Mouse (Mus musculus): Measurements from ENCODE around the gene Hmgcl. TPM values are rescaled to one million over a fixed set of nuclear protein-coding genes. Genes with fewer than 3 reads are reported as not detected.
A peak's percentile ranks its signal among the peaks of the same experiment; 100 is the strongest.

Gene Hmgcl
- total RNA-seq (2021), result 10 to 100 TPM; 34.0 to 37.1 TPM

DNA sequence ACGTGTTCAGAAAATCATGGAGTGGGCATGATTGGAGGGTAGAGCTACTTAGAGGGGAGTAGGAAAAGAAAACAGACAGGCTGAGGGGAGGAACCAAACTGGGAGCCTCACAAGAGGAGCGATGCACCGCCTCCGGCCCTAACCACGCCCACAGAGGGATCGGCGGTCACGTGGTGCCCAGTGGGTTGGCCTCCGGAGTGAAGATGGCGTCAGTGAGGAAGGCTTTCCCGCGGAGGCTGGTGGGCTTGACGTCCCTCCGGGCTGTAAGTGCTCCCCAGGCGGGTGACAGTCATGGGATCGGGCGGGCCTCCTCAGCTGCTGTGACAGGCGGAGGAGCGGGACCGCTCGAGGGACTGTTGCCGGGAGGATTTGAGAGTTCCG, at the start of gene Hmgcl:
TSS of gene Hmgcl (plus strand) at position 171 of the 381 bp plus-strand sequence.
- DNase-seq (ENCODE audit: extremely low spot score in 1 of 2, low spot score in 1 of 2), result peak; percentile 88 to 89

DNA sequence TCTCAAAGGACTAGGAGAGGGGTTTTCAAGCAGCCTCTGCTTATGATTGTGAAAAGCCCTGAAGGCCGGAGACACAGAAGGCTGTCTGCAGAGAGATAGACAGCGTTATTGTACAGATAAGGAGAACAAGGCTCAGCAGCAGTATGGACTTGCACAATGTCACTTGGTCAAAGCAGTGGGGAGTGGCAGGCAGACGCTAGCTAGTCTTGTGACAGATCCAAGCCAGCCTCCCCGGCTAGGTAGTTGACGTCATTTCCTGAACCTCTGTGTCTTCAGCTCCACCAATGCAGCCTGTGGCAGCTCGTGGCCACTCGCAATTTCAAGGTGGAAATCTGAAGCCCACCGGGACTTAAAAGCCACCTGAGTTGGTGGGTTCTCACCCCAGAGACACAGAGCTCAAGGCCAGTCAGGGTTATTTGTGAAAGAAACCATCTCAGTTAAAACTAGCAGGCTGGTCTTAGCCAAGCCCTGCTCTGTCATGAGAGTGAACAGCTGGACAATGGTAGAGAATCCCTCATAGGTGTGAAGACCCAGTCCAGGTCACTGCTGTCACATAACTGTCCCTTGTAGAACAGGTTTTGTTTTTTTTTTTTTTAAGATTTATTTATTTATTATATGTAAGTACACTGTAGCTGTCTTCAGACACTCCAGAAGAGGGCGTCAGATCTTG, 47.7 kb upstream of the Hmgcl start:
- DNase-seq (ENCODE audit: extremely low spot score in 1 of 2, low spot score in 1 of 2), result no peak

DNA sequence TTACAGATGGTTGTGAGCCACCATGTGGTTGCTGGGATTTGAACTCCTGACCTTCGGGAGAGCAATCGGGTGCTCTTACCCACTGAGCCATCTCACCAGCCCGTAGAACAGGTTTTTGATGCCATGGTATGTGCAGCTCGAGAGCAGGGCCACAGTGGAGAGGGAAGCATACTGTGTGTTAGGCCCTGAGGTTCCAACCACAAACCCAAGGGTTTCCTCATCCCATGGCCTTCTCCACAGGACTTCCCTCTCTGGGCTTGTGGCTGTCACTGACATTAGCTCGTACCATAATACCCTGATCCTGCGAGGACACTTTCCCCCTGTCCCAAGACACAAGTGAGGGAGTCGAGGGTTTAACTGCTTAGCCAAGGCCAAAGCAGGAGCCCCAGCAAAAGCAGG, 47.2 kb upstream of the Hmgcl start:
- DNase-seq (ENCODE audit: extremely low spot score in 1 of 2, low spot score in 1 of 2), result no peak

DNA sequence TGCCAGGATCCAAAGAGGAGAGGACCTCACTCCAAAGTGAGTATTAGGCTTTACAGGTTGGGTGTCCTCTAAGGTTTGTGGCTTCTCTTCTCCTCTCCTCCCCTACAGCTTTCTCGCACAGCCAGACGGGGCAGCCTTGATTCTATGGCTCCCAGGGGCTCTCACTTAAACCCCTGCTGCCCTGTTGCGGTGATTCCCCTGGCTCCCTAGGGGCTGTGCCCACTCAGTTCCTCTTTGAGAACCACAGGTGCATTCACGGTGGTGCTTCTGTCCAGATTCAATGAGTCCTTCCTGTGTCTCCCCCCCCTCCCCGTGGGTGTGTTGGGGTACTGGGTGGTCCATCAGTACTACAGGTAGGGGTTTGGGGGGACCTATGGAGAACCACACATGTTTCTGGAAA, 46.2 kb upstream of the Hmgcl start:
- DNase-seq (ENCODE audit: extremely low spot score in 1 of 2, low spot score in 1 of 2), result no peak

DNA sequence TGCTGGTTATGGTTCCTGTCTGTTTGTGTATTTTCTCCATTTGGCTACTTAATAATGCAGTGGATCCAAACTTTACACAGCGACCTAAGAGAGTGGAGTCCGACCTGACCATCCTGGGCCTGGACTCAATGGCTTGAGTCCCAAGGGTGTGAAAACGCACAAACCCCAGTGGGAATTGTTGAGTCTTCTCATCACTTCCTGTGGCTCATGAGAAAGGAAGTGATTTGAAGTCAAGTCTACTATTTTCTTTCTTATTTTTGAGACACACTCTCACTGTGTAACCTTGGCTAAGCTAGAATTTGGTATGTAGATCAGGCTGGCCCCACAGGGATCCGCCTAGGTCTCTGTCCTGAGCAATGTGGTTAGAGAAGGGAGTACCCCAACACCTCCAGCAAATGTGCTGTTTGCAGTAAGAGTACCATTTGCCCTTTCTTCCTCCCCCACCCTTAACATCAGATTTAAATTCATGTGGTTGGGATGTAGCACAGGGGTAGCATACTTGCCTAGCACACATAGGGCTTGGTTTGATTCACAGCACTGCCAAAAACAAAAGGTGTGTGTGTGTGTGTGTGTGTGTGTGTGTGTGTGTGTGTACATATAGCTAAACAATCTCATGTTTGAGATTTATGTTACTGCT, 43.5 kb upstream of the Hmgcl start:
- no peak for DNase-seq (ENCODE audit: extremely low spot score in 1 of 2, low spot score in 1 of 2)

DNA sequence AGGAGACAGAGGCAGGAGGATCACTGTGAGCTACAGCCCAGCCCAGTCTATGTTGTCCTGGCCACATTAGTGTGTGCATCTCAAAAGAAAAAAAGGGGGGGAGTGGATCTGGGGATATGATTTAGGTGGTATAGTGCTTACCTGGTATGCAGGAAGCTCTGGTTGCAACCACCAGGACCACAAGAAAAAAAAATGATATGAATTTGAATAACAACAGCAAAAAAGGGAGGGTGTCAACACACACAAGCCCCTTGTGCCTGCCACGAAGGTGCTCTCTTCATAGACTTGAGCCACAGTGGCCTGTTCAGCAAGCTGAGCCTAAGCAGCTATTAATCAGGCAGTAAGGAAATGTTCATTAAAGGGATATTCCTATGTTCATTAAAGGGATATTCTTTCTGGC, 41.4 kb upstream of the Hmgcl start:
- DNase-seq (ENCODE audit: extremely low spot score in 1 of 2, low spot score in 1 of 2), result no peak

DNA sequence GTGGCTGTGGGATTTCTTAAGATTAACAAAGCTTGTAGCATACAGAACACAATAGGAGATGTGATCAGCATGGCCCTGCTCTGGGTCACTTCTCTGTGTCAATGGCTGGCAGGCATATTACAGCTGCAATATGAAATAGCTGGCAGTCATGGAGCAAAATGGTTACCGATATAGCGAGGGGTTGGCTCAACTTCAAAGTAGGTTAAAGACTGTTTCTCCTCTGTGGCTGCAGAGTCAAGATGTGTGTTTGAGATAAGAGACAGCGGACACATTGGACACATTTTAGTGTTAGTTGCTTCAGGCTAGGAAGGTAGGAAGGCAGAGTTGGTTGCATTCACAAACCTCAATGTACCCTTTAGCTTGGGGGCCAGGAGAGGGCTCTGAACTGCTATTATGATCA, 39.6 kb upstream of the Hmgcl start:
- DNase-seq (ENCODE audit: extremely low spot score in 1 of 2, low spot score in 1 of 2), result no peak

DNA sequence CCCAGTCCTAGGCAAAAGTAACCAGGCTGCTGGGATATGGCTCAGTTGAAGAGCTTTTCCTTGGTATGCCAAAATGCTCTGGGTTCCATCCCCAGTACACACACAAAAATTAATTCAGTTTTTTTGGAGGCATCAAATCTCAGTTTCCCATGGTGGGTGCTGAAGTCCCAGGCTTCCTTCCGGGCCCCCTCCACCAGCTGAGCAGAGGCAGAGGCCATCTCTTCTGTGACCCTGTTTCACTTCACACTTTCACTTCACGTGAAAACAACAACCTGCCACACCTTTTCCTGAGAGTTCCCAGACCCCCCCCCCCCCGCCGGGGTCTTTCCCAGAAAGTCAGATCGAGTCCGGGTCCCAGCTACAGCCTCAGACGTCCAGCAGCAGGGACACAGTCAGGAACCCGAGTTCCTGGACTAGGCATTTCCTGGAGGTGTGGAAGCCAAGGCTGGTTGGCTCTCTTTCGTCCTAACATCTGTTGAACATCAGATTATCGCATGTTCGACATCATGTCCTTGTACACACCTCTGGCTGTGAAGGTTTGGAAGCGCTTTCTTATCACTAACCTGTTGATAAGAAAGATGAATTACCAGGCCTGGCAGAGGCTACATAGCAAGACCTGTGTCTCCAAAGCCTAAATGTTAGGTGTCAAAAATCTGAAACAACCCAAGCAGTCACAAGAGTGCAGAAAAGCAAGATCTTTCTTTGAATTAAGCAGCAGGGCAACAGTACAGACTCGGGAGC, 36.8 kb upstream of the Hmgcl start:
- no peak for DNase-seq (ENCODE audit: extremely low spot score in 1 of 2, low spot score in 1 of 2)

DNA sequence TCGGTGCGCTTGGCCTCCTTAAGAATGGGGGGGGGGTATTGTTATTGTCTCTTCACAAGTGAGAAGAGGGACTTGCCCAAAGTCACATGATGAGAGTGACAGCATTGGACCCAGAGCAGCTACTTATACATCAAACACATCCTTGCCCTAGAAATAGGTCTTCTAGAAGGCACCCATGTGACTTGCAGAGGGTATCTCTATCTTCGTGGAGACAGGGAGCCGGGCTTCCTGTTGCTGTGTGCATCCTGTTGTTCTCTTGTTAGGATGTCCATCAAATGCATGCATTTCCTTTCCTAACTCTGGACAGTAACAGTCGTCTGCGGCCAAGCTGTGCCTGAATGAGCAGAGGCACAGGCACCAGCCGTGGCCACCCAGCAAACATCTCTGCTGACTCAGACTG, 34.7 kb upstream of the Hmgcl start:
- no peak for DNase-seq (ENCODE audit: extremely low spot score in 1 of 2, low spot score in 1 of 2)

DNA sequence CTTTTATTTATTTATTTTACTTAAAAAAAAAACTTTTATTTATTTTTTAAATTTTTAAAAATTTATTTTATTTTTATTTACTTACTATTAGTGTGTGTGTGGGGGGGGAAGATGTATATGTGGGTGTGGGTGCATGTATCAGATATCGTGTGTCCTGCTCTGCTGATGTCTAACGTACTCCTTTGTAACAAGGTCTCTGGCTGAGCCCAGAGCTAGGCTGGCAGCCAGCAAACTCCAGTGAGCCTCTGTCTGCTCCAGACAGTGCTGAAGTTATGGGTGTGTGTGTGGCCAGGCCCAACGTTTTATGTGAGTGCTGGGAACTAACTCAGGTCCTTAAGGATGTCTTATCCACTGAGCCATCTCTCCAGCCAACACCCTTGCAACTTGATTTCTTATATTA, 34.1 kb upstream of the Hmgcl start:
- DNase-seq (ENCODE audit: extremely low spot score in 1 of 2, low spot score in 1 of 2), result no peak

DNA sequence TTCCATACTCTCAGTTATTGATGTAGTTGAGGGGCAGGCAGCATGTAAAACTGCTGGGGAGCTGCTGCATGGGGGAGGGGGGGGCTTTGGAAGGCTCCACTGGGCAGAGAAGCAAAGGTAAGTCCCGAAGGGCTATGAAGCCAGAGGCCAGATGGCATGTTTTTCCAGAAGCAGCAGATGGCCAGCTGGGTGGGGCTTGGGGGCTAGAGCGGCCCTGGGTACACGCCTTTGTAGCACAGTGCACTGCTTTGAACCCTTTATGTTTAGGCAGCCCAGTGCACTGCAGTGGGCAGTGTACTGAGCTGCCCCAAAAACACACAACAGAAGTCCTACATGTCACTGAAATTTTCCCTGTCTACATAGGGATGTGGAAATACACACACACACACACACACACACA, 33.4 kb upstream of the Hmgcl start:
- DNase-seq (ENCODE audit: extremely low spot score in 1 of 2, low spot score in 1 of 2), result no peak

DNA sequence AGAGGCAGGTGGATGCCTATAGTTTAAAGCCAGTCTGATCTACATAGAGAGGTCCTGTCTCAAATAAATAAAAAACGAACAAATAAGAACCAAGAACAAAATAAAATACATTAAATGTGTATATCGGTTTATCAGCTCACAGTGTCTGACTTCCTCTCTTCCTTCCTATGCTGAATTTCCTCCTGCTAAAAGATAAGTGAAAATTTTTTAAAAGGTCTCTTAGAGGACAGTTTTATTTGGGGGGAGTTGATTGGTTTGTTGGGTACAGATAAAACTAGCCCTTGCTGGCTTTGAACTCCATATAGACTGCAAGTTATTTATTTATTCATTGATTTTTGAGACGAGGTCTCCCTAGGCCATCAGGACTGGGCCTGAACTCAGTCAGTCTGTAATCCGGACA, 32.8 kb upstream of the Hmgcl start:
- DNase-seq (ENCODE audit: extremely low spot score in 1 of 2, low spot score in 1 of 2), result no peak

DNA sequence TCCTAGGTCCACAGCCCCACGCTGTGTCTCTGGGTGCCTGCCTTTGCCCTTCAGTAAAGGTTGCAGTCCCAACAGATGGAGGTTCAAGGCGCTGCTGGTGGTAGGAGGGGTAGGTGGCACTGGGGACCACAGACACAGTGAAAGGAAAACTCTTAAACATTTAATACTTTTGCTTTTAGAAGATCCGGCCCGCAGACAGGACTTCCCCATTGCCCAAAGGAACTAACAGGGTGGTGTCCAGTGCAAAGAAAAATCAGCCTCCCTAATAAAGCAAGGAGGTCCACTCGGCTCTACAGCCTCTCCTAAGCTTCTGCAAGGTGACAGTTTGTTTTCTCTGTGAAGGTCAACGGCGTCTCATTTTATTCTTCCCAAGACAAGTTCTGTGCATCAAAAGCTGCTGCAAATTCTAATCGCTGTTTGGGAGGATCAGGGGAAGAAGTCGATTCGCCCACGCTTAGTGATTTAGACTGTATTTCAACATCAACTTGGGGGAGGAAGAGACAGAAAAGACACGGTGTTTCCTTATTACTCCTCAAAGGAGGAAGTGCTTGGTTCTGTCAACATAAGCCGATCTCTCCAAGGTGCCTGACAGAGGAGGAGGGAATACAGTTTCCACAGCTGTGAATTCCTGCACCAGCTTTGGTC, 27.5 kb upstream of the Hmgcl start:
- no peak for DNase-seq (ENCODE audit: extremely low spot score in 1 of 2, low spot score in 1 of 2)

DNA sequence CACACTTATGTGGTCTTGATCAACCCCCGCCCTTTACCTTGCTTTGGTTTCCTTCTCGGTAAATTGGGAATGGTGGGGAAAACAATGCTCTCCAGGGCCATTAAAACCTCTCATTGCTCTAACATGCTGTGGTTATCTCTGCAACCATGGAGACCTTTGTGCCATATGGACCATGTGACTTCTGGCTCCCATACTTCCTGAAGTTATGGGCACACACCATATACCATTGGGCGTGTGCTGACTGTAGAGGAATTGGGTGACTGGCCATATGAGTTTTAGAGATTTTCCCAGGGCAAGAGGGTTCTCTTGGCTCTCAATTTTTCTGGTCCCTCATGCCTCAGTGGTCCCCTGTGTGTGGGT, 27.0 kb upstream of the Hmgcl start:
- no peak for DNase-seq (ENCODE audit: extremely low spot score in 1 of 2, low spot score in 1 of 2)

DNA sequence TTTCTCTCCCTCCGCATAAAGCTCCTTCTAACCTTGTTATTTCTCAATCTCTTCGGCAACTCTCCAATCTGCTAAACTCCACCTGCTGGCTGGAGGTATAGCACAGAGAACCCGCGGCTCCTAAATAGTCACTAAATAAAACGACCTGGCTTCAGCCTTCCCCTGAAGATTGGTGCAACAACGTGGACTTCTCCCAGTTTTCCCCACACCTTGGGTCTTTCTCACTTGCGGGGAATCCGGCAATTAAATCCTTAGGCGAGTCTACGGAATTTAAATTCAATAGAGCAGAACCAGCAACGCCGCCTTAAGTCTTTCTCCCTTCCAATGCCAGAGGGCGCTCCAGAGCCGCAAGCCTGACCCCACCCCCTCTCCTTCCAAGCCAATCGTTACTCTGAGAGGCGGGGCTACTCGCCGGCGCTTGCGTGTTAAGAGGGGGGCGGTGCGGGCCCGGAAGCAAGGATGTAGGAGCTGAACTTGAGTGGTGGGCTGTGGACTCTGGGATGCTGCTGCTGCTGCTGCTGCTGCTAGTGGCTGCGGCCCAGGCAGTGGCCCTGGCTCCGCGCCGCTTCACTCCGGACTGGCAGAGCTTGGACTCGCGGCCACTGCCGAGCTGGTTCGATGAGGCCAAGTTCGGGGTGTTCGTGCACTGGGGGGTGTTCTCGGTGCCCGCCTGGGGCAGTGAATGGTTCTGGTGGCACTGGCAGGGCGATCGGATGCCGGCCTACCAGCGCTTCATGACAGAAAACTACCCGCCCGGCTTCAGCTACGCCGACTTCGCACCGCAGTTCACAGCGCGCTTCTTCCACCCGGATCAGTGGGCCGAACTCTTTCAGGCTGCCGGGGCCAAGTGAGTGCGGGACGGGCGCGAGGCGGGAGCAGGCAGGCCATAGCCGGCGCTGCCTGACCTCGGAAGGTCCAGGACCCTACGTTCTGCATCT, 25.7 kb upstream of the Hmgcl start, which contains the start of gene Fuca1:
TSS of gene Fuca1 (plus strand) at position 432 of the 938 bp plus-strand sequence.
- peak; percentile 83 to 93 for DNase-seq (ENCODE audit: extremely low spot score in 1 of 2, low spot score in 1 of 2)

DNA sequence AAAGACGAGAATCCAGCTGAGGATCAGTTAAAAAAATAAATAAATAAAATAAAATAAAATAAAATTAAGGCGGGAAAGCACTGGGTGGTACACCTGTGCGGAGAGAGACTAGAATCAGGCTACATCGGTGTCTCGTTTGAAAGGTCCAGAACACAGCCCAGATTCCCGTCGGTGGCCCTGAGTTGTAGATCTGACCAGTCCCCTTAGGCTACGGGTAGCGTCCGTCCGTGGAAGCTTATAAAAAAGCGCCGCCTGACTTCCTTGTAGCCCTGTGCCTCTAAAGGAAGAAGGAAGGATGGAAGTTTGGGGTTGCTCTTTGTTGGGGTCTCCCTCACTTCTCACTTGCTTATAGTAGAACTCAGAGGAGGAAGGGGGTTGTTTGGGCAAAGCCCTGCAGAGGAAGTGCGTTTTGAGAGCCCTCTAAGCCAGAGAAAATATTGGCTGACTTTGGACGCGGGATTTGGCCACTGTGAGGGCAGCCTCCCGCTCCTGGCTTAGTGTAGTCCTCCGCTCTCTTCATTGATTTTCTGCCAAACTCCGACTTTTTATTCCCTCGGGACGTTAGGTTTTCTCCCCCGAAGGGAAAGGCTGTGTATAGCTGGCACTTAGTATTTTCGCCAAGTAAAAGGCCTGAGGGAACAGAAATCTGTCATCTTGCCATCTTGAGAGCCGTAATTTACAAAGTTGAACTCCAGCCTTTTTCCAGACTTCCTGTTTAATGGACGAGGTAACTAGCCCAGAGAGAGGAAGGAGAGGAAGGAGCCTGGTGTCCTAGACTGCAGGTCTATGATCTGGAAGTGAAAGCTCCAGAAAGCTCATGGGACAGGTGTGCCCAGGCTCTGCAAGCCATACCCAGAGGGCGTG, 24.8 kb upstream of the Hmgcl start:
- no peak for DNase-seq (ENCODE audit: extremely low spot score in 1 of 2, low spot score in 1 of 2)

DNA sequence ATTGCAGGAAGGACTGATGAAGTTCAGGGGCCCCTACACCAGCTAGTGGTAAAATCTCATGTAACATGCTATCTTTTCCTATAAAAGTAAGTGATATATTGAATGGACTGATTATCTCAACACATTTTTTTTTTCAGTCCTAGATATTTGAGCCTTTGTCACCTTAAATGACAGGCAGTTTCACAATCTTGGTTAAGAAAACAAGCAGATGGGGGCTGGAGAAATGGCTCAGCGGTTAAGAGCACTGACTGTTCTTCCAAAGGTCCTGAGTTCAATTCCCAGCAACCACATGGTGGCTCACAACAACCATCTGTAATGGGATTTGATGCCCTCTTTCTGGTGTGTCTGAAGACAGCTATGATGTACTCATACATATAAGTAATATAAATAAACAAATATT, 24.1 kb upstream of the Hmgcl start:
- DNase-seq (ENCODE audit: extremely low spot score in 1 of 2, low spot score in 1 of 2), result no peak

DNA sequence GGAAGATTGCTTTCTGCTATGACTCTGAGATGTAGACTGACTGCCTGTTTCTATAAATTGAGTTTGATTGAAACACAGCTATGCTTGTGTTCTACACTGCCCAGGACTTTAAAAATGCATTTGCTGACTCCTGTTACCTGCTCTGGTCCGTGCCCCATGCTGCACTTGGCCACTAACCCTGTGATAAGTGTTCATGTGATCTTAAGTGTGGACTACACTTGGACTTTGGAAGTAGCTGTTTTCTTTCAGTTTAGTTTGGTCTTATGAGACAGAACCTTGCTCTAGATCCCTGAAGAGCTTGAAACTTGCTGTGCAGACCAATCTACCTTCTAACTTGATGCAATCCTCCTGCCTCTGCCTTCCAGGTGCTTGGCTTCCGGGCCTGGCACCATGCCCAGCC, 21.8 kb upstream of the Hmgcl start:
- DNase-seq (ENCODE audit: extremely low spot score in 1 of 2, low spot score in 1 of 2), result no peak

DNA sequence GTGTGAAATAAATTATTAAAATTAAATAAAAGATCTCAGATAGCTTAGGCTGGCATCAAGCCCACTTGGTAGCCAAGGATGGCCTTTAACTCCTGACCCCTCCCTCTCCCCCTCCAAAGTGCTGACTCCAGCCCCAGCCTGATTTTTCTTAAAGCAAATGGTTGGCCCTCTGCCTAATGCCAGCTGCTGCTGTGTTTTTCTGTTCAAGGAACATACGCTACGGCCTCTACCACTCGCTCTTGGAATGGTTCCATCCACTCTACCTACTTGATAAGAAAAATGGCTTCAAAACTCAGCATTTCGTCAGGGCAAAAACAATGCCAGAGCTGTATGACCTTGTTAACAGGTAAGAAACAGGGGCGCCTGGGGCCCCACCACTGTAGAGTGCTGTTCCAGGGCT, 20.9 kb upstream of the Hmgcl start:
- DNase-seq (ENCODE audit: extremely low spot score in 1 of 2, low spot score in 1 of 2), result no peak

Measured in layer of hippocampus, postnatal 25 days (tissue).